Mouse (Mus musculus) myocyte (in vitro differentiated cells): ENCODE measurements around the gene Mvp. TPM values are rescaled to one million over a fixed set of nuclear protein-coding genes. Genes with fewer than 3 reads are reported as not detected.
A peak's percentile ranks its signal among the peaks of the same experiment; 100 is the strongest.

ENCODE experiments used
- H3K27me3 ChIP-seq: one replicate; pipeline ENCODE4 v1.6.1; 2011; ENCODE audit not compliant: control insufficient read depth, insufficient read depth, insufficient read length
- H3K36me3 ChIP-seq: one replicate; pipeline ENCODE4 v1.6.1; 2011; ENCODE audit not compliant: control insufficient read depth, insufficient read depth
- H3K4me2 ChIP-seq: one replicate; pipeline ENCODE4 v1.6.1; 2011; ENCODE audit warnings: low read depth, control low read depth
- H3K4me3 ChIP-seq: one replicate; pipeline ENCODE4 v1.5.1; 2011; ENCODE audit warnings: mild to moderate bottlenecking, control low read depth, moderate library complexity
- H3K79me2 ChIP-seq: one replicate; pipeline ENCODE4 v1.6.1; 2011; ENCODE audit not compliant: control insufficient read depth, insufficient read depth
- H3ac ChIP-seq: one replicate; pipeline ENCODE4 v1.6.1; 2011; ENCODE audit not compliant: control insufficient read depth, insufficient read length
- CEBPB ChIP-seq: IDR thresholded peaks from 2 replicates; pipeline ENCODE4 v1.6.1; 2011; ENCODE audit warnings: mild to moderate bottlenecking, moderate library complexity; ENCODE audit not compliant: poor library complexity, insufficient read depth, severe bottlenecking
- E2F4 ChIP-seq: IDR thresholded peaks from one replicate; pipeline ENCODE4 v1.6.1; 2011; ENCODE audit warnings: mild to moderate bottlenecking, control low read depth, moderate library complexity; ENCODE audit not compliant: insufficient read depth
- MAX ChIP-seq: IDR thresholded peaks from one replicate; pipeline ENCODE4 v1.6.1; 2011; ENCODE audit warnings: low read depth, mild to moderate bottlenecking, control low read depth
- MYOD1 ChIP-seq, 3 experiments: IDR thresholded peaks; one replicate each; pipeline ENCODE4 v1.6.1; 2011; ENCODE audit warnings: control low read depth in 2 of 3, low read depth in 2 of 3, mild to moderate bottlenecking in 2 of 3, moderate library complexity in 1 of 3; ENCODE audit not compliant: insufficient read length in 2 of 3, control insufficient read depth in 1 of 3
- MYOG ChIP-seq, 3 experiments: IDR thresholded peaks; one replicate each; pipeline ENCODE4 v1.6.1; 2011; ENCODE audit warnings: control low read depth in 2 of 3, low read depth in 2 of 3, mild to moderate bottlenecking in 2 of 3; ENCODE audit not compliant: insufficient read length in 2 of 3, control insufficient read depth in 1 of 3, insufficient read depth in 1 of 3
- POLR2A ChIP-seq: IDR thresholded peaks from one replicate; pipeline ENCODE4 v1.6.1; 2011; ENCODE audit warnings: low read depth, mild to moderate bottlenecking, control low read depth, moderate library complexity; ENCODE audit not compliant: insufficient read length
- POLR2AphosphoS2 ChIP-seq: IDR thresholded peaks from one replicate; pipeline ENCODE4 v1.6.1; 2011; ENCODE audit warnings: low read depth, control low read depth; ENCODE audit not compliant: insufficient read length
- REST ChIP-seq: IDR thresholded peaks from one replicate; pipeline ENCODE4 v1.6.1; 2011; ENCODE audit warnings: mild to moderate bottlenecking, control low read depth, moderate library complexity; ENCODE audit not compliant: insufficient read depth, insufficient read length
- SRF ChIP-seq: IDR thresholded peaks from one replicate; pipeline ENCODE4 v1.6.1; 2011; ENCODE audit warnings: low read depth; ENCODE audit not compliant: control insufficient read depth, insufficient read length
- TCF12 ChIP-seq: IDR thresholded peaks from one replicate; pipeline ENCODE4 v1.6.1; 2011; ENCODE audit warnings: mild to moderate bottlenecking, control low read depth; ENCODE audit not compliant: poor library complexity, insufficient read depth, severe bottlenecking
- TCF3 ChIP-seq: IDR thresholded peaks from one replicate; pipeline ENCODE4 v1.6.1; 2011; ENCODE audit warnings: low read depth, control low read depth; ENCODE audit not compliant: insufficient read length
- USF1 ChIP-seq: IDR thresholded peaks from one replicate; pipeline ENCODE4 v1.6.1; 2011; ENCODE audit warnings: low read depth, mild to moderate bottlenecking, control low read depth, moderate library complexity
- polyA plus RNA-seq: library from polyadenylated mRNA; unstranded; fragments of >200 nt; fragmentation: generic; extraction: Trizol; gene quantifications from one replicate; pipeline ENCODE4 v1.2.1, GENCODE M21; 2012; ENCODE audit warnings: missing spikeins

Gene Mvp
- polyA plus RNA-seq, 1 experiment: 111 TPM

GRCm38 (mm10) chr7:127008239-127009019 is 6.0 kb downstream of the Mvp start:
- no peak overlapping the region for H3K4me3 ChIP-seq
- TF ChIP-seq SRF (no peak), TCF3 (no peak), POLR2A (peak; percentile 31), POLR2AphosphoS2 (peak; percentile 23), MAX (no peak), MYOG (IDR thresholded peaks at IDR 0.05; ENCODE audit: control insufficient read depth in 1 of 3, insufficient read depth in 1 of 3, insufficient read length in 2 of 3, low read depth in 2 of 3) (peak in 2 of 3 experiments; percentile 71 to 83), E2F4 (no peak), USF1 (no peak), TCF12 (peak; percentile 41), CEBPB (no peak), REST (no peak), MYOD1 (IDR thresholded peaks at IDR 0.05; ENCODE audit: control insufficient read depth in 1 of 3, insufficient read length in 2 of 3, low read depth in 2 of 3) (peak; percentile 3 to 78 (median 49))
- H3K4me2 ChIP-seq: peak overlapping the region; percentile 69
- H3K27me3 ChIP-seq: no peaks in the 10 kb centered on the region
- no peaks in the 10 kb centered on the region for H3K36me3 ChIP-seq
- peak overlapping the region; percentile 20 for H3ac ChIP-seq
- peaks cover 25% of the 10 kb centered on the region for H3K79me2 ChIP-seq

GRCm38 (mm10) chr7:127007313-127008024 is 7.0 kb downstream of the Mvp start:
- no peak overlapping the region for H3K4me2 ChIP-seq
- no peaks in the 10 kb centered on the region for H3K36me3 ChIP-seq
- peaks cover 17% of the 10 kb centered on the region for H3K79me2 ChIP-seq
- H3ac ChIP-seq: no peak overlapping the region
- no peaks in the 10 kb centered on the region for H3K27me3 ChIP-seq
- H3K4me3 ChIP-seq: no peak overlapping the region
- TF ChIP-seq CEBPB (no peak), USF1 (no peak), POLR2AphosphoS2 (no peak)

- Histone ChIP-seq H3K36me3 (no peaks in the 10 kb centered on the region), H3K4me3 (no peak overlapping the region), H3ac (no peak overlapping the region), H3K4me2 (no peak overlapping the region), H3K79me2 (peaks cover 6% of the 10 kb centered on the region), H3K27me3 (no peaks in the 10 kb centered on the region)
- TF ChIP-seq MYOG (IDR thresholded peaks at IDR 0.05; ENCODE audit: control insufficient read depth in 1 of 3, insufficient read depth in 1 of 3, insufficient read length in 2 of 3, low read depth in 2 of 3) (no peak), TCF3 (no peak), SRF (no peak), POLR2AphosphoS2 (no peak), MYOD1 (IDR thresholded peaks at IDR 0.05; ENCODE audit: control insufficient read depth in 1 of 3, insufficient read length in 2 of 3, low read depth in 2 of 3) (peak in 2 of 3 experiments; percentile 56 to 69), CEBPB (no peak)
These were observed 10.1 kb downstream of the Mvp start for GRCm38 (mm10) chr7:127004122-127004875.

- no peak for TF ChIP-seq REST
- TF ChIP-seq MAX: no peak
- no peak for TF ChIP-seq E2F4
- no peak for TF ChIP-seq POLR2A
- no peak for TF ChIP-seq POLR2AphosphoS2
- no peak for TF ChIP-seq USF1
- TF ChIP-seq TCF3: no peak
- no peak for TF ChIP-seq MYOG (IDR thresholded peaks at IDR 0.05; ENCODE audit: control insufficient read depth in 1 of 3, insufficient read depth in 1 of 3, insufficient read length in 2 of 3, low read depth in 2 of 3)
- no peak for TF ChIP-seq MYOD1 (IDR thresholded peaks at IDR 0.05; ENCODE audit: control insufficient read depth in 1 of 3, insufficient read length in 2 of 3, low read depth in 2 of 3)
- no peak for TF ChIP-seq SRF
- TF ChIP-seq TCF12: no peak
- no peak for TF ChIP-seq CEBPB
- H3K4me2 ChIP-seq: no peak overlapping the region
- no peaks in the 10 kb centered on the region for H3K27me3 ChIP-seq
- H3K4me3 ChIP-seq: no peak overlapping the region
- peaks cover 6% of the 10 kb centered on the region for H3K79me2 ChIP-seq
- no peaks in the 10 kb centered on the region for H3K36me3 ChIP-seq
- no peak overlapping the region for H3ac ChIP-seq
These were observed 10.8 kb downstream of the Mvp start for GRCm38 (mm10) chr7:127003620-127004019.

GRCm38 (mm10) chr7:126999568-126999967 is 14.9 kb downstream of the Mvp start:
- TF ChIP-seq E2F4 (no peak), MAX (no peak), TCF3 (no peak), POLR2AphosphoS2 (no peak), CEBPB (no peak), MYOG (IDR thresholded peaks at IDR 0.05; ENCODE audit: control insufficient read depth in 1 of 3, insufficient read depth in 1 of 3, insufficient read length in 2 of 3, low read depth in 2 of 3) (no peak), SRF (no peak), TCF12 (no peak), REST (no peak), POLR2A (no peak), MYOD1 (IDR thresholded peaks at IDR 0.05; ENCODE audit: control insufficient read depth in 1 of 3, insufficient read length in 2 of 3, low read depth in 2 of 3) (no peak), USF1 (no peak)
- H3K79me2 ChIP-seq: no peaks in the 10 kb centered on the region
- H3K27me3 ChIP-seq: no peaks in the 10 kb centered on the region

More at GRCm38 (mm10) chr7:126999568-126999967, 14.9 kb downstream of the Mvp start:
- Histone ChIP-seq H3K4me3 (no peak overlapping the region), H3ac (no peak overlapping the region), H3K4me2 (no peak overlapping the region), H3K36me3 (peaks cover 5% of the 10 kb centered on the region)
